Mouse (Mus musculus) megakaryocyte, embryonic 14.5 days (primary cell): ENCODE measurements at regions not wholly inside any gene's neighbourhood (a gene's known extent, or its start where the extent isn't known, plus 50 kb on each side); places are given as distances from the start of the nearest gene placed in this dataset.

Experiments used
- FLI1 ChIP-seq: IDR thresholded peaks from 2 replicates; pipeline ENCODE4 v1.6.1; 2012; ENCODE audit warnings: low read length, inconsistent platforms, mixed read lengths
- GATA1 ChIP-seq: IDR thresholded peaks from 3 replicates; pipeline ENCODE4 v1.6.1; 2012; ENCODE audit warnings: mixed read lengths, low read length, inconsistent platforms, borderline replicate concordance

GRCm38 (mm10) chr7:71524119-71524518, 172.8 kb upstream of the Gm10295 start:
- TF ChIP-seq GATA1: no peak
- no peak for TF ChIP-seq FLI1
